Mouse (Mus musculus): Measurements from ENCODE around the gene Slc17a4. TPM values are rescaled to one million over a fixed set of nuclear protein-coding genes. Genes with fewer than 3 reads are reported as not detected.

The Slc17a4 gene
- not detected for polyA plus RNA-seq (2017; shearing (Covaris generic))

DNA sequence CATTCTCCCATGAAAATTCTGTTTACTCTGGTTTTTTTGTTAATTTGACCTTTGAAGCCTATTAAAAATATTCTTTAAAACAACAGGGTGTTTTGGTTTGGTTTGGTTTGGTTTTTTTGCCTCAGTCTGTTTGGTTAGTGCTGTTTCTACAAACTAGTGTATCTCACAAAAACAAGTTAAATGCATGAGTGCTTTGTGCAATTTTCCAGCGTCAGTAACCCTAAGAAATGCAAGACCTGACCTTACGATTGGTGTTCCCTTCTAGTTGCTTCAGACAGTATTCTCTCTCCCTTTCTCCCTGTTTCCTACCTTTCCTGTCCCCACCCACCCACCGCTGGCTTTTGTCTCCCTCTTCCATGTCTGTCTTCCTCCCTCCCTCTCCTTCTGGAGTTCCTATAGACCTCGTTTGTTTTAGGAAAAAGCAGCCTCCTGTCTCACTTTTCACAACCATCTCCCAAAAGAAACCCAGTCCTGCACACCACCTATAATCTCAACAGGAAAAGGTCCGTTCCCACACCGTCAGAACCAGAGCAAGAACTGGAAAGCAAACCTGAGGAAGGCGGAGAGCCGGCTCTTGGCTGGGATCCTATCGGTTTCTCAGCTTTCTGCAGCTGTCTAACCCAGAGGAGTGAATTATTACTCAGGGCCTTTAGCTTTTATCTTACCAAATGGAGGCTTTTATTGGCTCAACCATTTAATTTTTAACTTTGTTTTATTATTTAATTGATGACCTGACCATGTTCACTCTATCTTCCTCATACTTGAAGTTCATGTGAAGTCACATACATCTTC, at the start of gene Slc17a4:
Gene Slc17a4 (minus strand): TSS at position 634 of the 792 bp plus-strand sequence.
- ATAC-seq: no peak

GRCm38 (mm10) chr13:23959776-23960175, 45.0 kb upstream of the Slc17a4 start:
- ATAC-seq: no peak

DNA sequence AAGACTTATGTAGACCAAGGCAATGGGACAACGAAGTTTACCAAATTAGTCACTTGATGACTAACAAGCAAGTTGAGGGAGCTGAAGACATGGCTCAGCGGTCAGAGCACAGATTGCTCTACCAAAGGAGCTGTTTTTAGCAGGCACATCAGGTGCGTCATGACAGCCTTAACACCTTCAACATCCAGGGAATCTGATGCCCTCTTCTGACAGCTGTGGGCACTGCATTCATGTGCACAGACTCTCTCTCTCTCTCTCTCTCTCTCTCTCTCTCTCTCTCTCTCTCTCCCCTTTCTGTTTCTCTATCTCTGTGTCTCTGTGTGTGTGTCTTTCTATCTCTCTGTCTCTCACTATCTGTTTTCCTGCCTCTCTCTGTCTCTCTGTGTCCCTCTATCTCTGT, 36.1 kb upstream of the Slc17a4 start:
- ATAC-seq: no peak

DNA sequence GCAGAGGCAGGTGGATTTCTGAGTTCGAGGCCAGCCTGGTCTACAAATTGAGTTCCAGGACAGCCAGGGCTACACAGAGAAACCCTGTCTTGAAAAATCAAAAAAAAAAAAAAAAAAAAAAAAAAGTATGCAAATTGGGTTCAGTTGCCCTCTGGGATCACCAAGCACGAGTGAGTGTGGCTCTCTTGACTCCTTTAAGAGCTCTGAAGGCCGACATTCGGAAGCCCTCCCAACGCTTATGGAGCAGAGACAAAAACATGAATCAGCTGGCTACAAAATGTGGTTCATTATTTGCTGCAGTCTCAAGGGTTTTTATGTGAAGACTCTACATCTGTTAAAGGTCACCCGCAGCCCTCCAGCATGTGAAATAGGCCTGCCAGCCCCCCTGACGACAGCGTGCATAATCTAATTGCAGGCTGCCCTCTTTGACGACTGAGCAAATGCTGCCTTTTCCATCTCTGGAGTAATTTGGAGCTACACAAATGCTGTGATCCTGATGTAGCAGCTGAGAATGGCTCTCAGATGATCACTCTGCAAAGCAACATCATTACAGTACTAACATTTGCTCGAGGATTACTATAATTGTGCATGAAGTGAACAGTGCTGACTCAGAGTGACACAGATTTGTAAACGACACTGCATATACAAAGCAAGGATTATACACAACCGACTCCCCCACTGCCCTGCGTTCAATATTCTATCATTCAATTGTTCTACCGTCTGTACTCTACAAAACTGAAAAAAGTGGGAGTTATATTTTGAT, 34.9 kb upstream of the Slc17a4 start:
- ATAC-seq: no peak

DNA sequence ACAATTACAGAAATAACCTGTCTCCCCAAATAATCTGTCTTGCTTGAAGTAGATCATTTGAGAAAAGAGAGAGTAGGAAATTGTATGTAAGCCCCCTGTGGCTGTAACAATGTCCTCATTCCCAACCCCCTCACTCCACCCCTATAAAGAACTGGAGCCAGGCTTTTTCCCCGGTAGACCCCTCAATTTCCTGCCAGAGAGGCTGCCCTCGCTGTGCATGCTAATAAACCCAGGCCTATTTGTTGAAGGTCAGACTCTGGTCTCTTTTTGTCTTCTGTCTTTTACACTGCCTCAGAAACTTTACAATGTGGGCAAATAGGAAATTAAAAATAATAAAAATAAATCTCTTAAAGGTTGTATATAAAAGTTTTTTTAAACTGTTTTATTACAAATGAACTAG, 31.4 kb upstream of the Slc17a4 start:
- no peak for ATAC-seq

DNA sequence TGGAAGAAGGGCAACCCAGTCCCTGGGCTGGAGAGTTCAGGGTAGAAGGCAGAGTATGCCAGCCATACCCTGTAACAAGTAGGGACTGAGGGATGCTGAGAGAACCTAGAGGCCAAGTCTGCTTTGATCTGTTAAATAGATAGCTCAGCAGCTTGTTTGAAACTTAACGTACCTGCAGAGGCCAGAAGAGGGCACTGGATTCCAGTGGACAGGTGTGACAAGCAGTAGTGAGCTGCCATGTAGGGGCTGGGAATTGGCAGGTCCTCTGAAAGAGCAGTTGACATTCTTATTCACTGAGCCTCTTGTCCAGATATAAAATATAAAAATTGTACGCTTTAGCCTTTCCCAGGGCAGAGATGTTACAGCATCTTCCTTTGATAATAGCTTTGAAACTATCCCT, 28.1 kb upstream of the Slc17a4 start:
- ATAC-seq: no peak

GRCm38 (mm10) chr13:23940291-23940690, 25.5 kb upstream of the Slc17a4 start:
- ATAC-seq: no peak

DNA sequence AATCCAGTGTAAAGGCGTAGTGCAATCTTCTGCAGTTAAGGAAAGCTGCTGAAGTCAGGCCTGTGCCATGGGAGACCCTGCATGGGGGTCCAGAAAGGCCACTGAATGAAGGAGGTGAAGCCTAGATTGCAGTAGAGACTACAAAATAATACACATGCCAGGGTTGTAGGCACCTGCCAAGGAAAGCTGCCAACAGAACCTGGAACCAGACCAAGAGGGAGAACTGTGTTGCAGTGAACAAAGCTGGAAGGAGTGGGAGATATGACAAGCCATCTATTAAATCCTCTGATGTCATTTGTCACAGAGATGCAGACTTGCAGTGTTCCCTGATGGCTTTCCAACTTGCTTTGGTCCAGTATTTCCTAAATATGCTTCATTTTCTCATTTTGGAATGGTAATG, 23.9 kb upstream of the Slc17a4 start:
- no peak for ATAC-seq

GRCm38 (mm10) chr13:23934211-23934520, 19.4 kb upstream of the Slc17a4 start, which contains the start of gene Hist1h2aa:
Gene Hist1h2aa, plus strand, starts transcription at chr13:23934462.
- ATAC-seq: no peak

GRCm38 (mm10) chr13:23933421-23934210, 18.8 kb upstream of the Slc17a4 start, which contains the start of gene Hist1h2ba:
Gene Hist1h2ba, minus strand, starts transcription at chr13:23934156.
- no peak for ATAC-seq

GRCm38 (mm10) chr13:23930904-23931303, 16.1 kb upstream of the Slc17a4 start:
- no peak for ATAC-seq

DNA sequence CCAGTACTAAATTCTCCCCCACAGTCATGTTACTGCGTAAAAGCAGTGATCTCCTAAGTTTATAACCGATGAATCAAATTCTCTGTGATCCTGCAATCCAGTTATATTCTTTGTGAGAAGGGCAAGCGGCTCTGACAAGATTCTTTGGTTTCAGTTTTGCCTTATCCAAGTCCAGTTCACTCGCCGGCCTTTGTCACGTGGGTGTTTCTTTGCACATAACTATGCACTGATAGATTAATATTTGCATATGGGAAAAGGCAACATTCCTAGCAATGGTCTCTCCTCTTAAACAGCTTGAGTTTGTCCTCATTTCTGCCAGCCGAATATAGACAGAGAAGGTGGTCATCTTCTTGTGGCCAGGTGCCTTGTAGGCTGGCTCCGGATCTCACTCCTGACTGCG, 15.7 kb upstream of the Slc17a4 start:
- ATAC-seq: no peak

DNA sequence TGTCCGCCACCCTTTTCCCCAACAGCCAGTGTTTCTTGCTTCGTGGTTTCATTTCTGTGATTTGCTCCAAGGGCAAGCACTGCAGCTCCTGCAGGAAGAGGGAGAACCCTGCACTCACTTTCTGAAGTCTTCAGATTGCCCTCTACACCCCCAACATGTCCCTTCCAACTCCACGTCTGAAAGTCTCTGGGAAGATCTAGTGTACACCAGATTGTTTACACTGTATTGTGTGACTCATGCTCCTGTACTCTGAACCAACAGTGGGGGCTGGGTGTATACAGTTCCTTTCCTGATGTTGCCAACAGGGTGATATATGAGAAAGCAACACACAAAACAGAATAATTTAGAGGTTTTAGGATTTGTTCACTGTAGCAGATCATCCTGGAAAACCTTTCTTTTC, 13.8 kb upstream of the Slc17a4 start:
- no peak for ATAC-seq

GRCm38 (mm10) chr13:23925792-23926191, 11.0 kb upstream of the Slc17a4 start:
- ATAC-seq: no peak

DNA sequence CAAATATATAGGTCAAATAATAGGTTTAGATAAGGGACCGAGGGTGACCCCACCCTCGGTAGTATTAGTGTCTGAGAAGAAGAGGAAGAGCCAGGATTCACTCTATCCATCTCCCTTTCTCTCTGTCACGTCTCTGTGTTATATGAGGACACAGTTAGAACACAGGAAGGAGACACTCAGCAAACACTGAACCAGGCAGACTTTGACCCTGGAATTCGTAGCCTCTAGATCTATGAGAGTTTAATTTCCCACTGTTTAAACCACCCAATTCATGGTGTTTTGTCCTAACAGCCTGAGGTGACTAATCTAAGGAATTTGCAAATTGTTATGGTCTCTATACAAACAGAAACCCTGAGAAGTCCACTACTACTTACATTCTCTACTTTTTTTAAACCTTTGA, 2.9 kb upstream of the Slc17a4 start:
- no peak for ATAC-seq

GRCm38 (mm10) chr13:23916132-23916531, 1.3 kb upstream of the Slc17a4 start:
- ATAC-seq: no peak

- ATAC-seq: no peak
Measured at GRCm38 (mm10) chr13:23913791-23914306, 960 bp downstream of the Slc17a4 start.

DNA sequence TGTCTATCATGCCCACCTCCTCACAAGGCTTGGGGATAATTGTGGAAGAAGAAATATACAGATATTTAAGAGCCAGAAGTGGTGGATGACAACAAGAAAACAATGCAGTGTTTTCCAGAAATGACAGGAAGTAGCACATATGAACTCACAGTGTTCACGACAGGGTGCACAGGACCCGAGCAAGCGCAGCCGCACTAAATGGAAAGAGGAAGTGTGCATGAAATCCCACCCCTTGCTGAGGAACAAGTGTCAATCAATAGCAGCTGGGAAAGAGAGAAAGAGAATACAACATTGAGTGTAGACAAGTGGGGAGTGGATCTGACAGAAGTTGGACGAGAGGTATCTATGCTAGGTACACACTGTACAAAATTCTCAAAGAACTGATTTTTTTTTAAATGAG, 3.5 kb downstream of the Slc17a4 start:
- ATAC-seq: no peak

DNA sequence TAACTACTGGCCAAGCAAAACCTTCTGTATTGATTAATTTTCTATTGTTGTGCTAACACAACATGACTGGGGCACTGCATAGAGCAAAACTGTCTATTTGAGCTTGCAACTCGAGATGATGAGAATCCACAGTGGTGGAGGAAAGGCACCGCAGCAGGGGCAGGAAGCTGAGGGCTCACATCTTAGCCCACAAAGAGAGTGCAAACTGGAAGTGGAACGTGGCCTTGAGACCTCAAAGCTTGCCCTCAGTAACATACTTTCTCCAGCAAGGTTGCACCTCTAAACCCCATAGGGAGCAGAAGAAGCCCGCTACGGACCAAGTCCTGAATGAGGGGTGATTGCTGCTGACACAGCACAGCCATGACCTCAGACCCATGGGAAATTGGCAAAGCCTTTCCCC, 4.7 kb downstream of the Slc17a4 start:
- no peak for ATAC-seq

- ATAC-seq: no peak
Measured at GRCm38 (mm10) chr13:23906906-23907305, 7.9 kb downstream of the Slc17a4 start.

GRCm38 (mm10) chr13:23898242-23898641, 16.6 kb downstream of the Slc17a4 start:
- ATAC-seq: no peak

DNA sequence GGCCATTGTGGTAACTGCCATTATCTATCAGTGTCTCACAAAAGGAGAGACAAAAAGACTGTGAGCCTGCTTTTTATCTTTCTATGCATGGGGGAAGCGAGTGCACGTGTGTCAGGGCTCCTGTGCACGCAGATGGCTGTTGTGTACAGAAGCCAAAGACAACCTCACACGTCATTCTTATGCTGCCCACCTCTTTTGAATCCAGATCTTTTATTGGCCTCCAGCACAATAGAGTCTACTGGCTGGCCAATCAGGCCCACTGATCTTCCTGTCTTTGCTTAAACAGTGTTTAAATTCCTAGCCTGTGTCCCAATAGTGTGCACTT, 21.6 kb downstream of the Slc17a4 start:
- no peak for ATAC-seq

- no peak for ATAC-seq
Measured at GRCm38 (mm10) chr13:23892592-23893268, 22.1 kb downstream of the Slc17a4 start.

Measured in activated CD4-positive, CD25-positive, alpha-beta regulatory T cell, adult 4 months (primary cell).